Mouse (Mus musculus) intestine, embryonic 15.5 days (tissue): Measurements from ENCODE around the gene Agtr1b. TPM values are rescaled to one million over a fixed set of nuclear protein-coding genes. Genes with fewer than 3 reads are reported as not detected.

Experiments used
- ATAC-seq: fragments of 200-750 bp; cut with Nextera tagmentation; 2 replicates; pipeline ENCODE4 v1.8.0; 2017; ENCODE audit warnings: moderate TSS enrichment, moderate library complexity
- H3K27ac ChIP-seq: fragments of 300-500 bp; sonication (generic); 2 replicates; pipeline ENCODE4 v1.5.1; 2015; ENCODE audit warnings: mild to moderate bottlenecking, inconsistent platforms
- H3K27me3 ChIP-seq: fragments of 300-500 bp; sonication (generic); replicated peaks from 2 replicates; pipeline ENCODE4 v1.6.1; 2015; ENCODE audit warnings: inconsistent platforms
- H3K36me3 ChIP-seq: fragments of 300-500 bp; sonication (generic); 2 replicates; pipeline ENCODE4 v1.6.1; 2015; ENCODE audit warnings: inconsistent platforms
- H3K4me1 ChIP-seq: fragments of 300-500 bp; sonication (generic); replicated peaks from 2 replicates; pipeline ENCODE4 v1.6.1; 2015; ENCODE audit warnings: inconsistent platforms
- H3K4me2 ChIP-seq: fragments of 300-500 bp; sonication (generic); replicated peaks from 2 replicates; pipeline ENCODE4 v1.6.1; 2015; ENCODE audit warnings: mild to moderate bottlenecking, inconsistent platforms
- H3K4me3 ChIP-seq: fragments of 300-500 bp; sonication (generic); replicated peaks from 2 replicates; pipeline ENCODE4 v1.5.1; 2015; ENCODE audit warnings: inconsistent platforms
- H3K9ac ChIP-seq: fragments of 300-500 bp; sonication (generic); 2 replicates; pipeline ENCODE4 v1.6.1; 2015; ENCODE audit warnings: inconsistent platforms
- H3K9me3 ChIP-seq: fragments of 300-500 bp; sonication (generic); 2 replicates; pipeline ENCODE4 v1.6.1; 2016; ENCODE audit warnings: inconsistent platforms
- WGBS: fragments of 180-500 bp; shearing (Covaris S2); methylation state at CpG from one replicate; pipeline ENCODE4 v1.1.7; 2015; 5-methylcytosine and 5-hydroxymethylcytosine counted together
- polyA plus RNA-seq: library from polyadenylated mRNA; unstranded; fragments of >200 nt; fragmentation: Nextera tagmentation; extraction: Ambion mirVana; gene quantifications from 2 replicates; pipeline ENCODE4 v1.2.1, GENCODE M21; 2015

Agtr1b gene
- 0.49 and 0.79 TPM in 2 replicates for polyA plus RNA-seq

DNA sequence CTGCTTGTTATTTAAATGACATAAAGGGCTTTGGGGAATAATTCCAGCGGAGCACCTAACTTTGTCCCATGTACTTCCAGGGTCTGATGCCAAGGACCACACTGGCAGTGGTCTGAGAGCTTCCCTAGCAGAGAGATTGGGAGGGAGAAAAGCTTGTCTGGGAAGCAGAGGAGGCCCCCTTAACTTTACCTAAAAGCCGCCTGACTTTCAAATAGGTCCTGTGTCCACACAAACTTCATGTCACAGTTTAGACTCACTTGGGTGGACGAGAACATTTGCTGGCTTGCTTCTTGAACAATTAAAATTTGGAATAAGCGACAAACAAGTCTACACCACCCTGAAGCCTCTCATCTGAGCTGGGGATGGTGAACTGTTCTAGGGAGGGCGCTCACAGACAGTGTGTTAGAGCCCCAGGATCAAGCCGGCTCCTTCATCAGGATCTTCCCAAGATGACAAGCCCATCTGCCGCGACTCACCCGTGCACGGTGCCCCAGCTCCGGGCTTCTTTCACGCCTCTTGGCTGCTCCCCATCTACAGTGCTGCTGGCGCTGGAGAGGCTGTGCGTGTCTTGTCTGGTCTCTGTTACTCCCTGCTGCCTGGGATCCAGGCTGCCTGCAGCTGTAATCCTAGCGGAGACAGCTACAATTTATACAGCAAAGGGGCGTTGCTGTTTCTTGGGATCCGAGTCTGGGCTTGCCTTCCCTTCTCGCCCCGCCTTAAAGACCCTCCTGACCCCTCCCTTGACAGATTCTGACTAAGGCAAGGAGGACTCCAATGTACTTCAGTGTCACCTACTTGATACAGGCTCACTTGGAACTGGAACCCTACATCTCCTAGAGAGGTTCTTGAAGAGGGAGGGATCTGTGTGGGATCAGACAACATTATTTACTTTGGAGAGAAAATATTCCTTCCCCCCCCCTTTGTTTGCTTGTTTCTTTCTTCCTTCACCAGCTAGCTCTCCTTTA is at the start of gene Agtr1b:
Agtr1b (minus strand) TSS at position 620 of the 965 bp plus-strand sequence.
- peaks cover 5% of the 10 kb centered on the region; the same call in 1 of the 2 replicates for H3K4me1 ChIP-seq
- peak within 1 kb of the TSS; percentile 57 for H3K4me2 ChIP-seq
- H3K9ac ChIP-seq: peak within 1 kb of the TSS; percentile 26; the same call in 1 of the 2 replicates
- peak within 1 kb of the TSS; percentile 23; the same call in 1 of the 2 replicates for H3K4me3 ChIP-seq
- peak; percentile 80 for ATAC-seq
- no peaks in the 10 kb centered on the region for H3K27me3 ChIP-seq
- no peaks in the 10 kb centered on the region for H3K9me3 ChIP-seq
- WGBS: 9% methylated on average over 19 of the region's 19 CpGs
- no peaks in the 10 kb centered on the region for H3K36me3 ChIP-seq
- no peak within 1 kb of the TSS for H3K27ac ChIP-seq

- Histone ChIP-seq H3K27me3 (no peaks in the 10 kb centered on the region), H3K4me2 (no peak overlapping the region), H3K4me3 (no peak overlapping the region), H3K9me3 (no peaks in the 10 kb centered on the region), H3K9ac (no peak overlapping the region), H3K4me1 (no peaks in the 10 kb centered on the region), H3K36me3 (no peaks in the 10 kb centered on the region), H3K27ac (no peak overlapping the region)
- ATAC-seq: no peak
Observed at GRCm38 (mm10) chr3:20353598-20353997, 13.4 kb downstream of the Agtr1b start.

DNA sequence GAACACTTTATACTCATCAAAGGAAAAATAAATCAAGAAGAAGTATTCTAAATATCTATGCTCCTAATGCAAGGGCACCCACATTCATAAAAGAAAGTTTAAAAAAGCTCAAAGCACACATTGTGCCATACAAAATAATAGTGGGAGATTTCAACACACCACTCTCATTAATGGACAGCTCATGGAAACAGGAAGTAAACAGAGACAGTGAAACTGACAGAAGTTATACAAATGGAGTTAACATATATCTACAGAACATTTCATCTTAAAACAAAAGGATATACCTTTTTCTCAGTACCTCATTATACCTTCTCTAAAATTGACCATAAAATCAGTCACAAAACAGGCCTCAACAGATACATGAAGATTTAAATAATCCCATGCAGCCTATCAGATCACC is 18.8 kb downstream of the Agtr1b start:
- H3K36me3 ChIP-seq: no peaks in the 10 kb centered on the region

DNA sequence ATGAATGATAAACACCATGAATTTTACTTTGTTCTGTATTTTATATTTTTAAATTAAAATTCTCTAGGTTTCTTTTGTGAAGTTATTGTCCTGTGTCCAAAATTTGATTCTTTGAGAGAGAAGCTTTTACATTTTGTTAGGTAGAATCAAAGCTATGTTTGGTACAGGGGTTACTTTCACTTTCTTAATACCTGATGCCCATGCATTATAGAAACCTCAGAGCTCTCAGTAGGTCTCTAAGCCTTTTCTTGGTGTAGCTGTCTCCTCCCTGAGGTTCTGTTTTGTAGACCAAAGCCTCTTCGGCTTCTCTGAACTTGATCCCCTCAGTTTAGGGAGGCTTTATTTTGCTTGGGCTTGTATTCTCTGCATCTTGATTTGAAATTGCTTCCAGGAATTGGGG is 26.6 kb downstream of the Agtr1b start:
- no peak for ATAC-seq
- H3K4me2 ChIP-seq: no peak overlapping the region
- no peaks in the 10 kb centered on the region for H3K9me3 ChIP-seq
- no peaks in the 10 kb centered on the region for H3K36me3 ChIP-seq
- no peak overlapping the region for H3K9ac ChIP-seq
- H3K4me1 ChIP-seq: no peaks in the 10 kb centered on the region
- no peaks in the 10 kb centered on the region for H3K27me3 ChIP-seq
- H3K27ac ChIP-seq: no peak overlapping the region
- WGBS: 89% methylated on average over 1 of the region's 1 CpGs
- H3K4me3 ChIP-seq: no peak overlapping the region

More for the DNA sequence above, 18.8 kb downstream of the Agtr1b start:
- ATAC-seq: no peak
- Histone ChIP-seq H3K27ac (no peak overlapping the region), H3K9me3 (no peaks in the 10 kb centered on the region), H3K4me2 (no peak overlapping the region), H3K4me3 (no peak overlapping the region), H3K4me1 (no peaks in the 10 kb centered on the region), H3K9ac (no peak overlapping the region), H3K27me3 (no peaks in the 10 kb centered on the region)

DNA sequence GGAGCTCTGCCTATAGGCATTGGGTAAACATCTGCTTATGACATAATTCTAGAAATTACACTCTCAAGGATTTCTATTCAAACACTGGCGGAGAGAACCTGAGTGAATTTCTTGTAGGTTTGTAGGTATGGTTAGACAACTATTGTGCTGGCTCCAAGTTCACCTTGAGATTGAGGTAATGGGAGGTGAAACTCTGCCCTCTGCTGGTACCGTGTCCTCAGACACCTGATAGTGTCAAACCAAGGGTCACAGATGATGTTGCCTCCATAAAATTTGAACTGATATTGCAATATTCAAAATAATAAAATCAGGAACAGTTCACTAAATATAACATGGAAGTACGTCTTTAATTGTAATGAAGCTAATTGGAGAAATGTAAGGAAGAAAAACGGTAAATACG is 32.3 kb downstream of the Agtr1b start:
- 67% methylated on average over 5 of the region's 5 CpGs for WGBS
- H3K9ac ChIP-seq: no peak overlapping the region
- H3K4me1 ChIP-seq: no peaks in the 10 kb centered on the region
- no peak overlapping the region for H3K4me2 ChIP-seq
- no peaks in the 10 kb centered on the region for H3K36me3 ChIP-seq
- H3K27ac ChIP-seq: no peak overlapping the region
- H3K4me3 ChIP-seq: no peak overlapping the region
- no peaks in the 10 kb centered on the region for H3K27me3 ChIP-seq
- ATAC-seq: no peak
- no peaks in the 10 kb centered on the region for H3K9me3 ChIP-seq

DNA sequence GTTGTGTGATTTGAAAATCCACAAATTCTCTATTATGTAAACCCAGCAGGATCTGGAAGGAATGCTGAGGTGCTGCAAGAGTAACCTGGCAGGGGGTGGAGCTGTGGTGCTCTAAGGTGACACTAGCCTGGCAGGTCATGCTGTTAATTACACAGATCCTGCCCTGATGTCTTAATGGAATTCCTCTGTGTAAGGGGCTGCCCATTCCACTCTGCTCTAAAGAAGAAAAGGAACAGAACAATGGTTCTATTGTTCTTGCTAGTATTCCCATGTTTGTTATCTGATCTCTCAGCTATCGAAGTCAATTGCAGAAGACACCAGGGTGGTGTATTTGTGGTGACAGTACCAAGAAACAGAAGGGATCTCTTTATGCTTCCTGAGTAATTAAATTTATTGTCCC is 49.7 kb downstream of the Agtr1b start:
- no peak overlapping the region for H3K4me2 ChIP-seq
- 32% methylated on average over 1 of the region's 1 CpGs for WGBS
- H3K27me3 ChIP-seq: no peaks in the 10 kb centered on the region
- H3K4me3 ChIP-seq: no peak overlapping the region
- H3K9me3 ChIP-seq: no peaks in the 10 kb centered on the region
- no peak overlapping the region for H3K9ac ChIP-seq
- H3K36me3 ChIP-seq: no peaks in the 10 kb centered on the region
- H3K4me1 ChIP-seq: no peaks in the 10 kb centered on the region
- no peak for ATAC-seq
- no peak overlapping the region for H3K27ac ChIP-seq

GRCm38 (mm10) chr3:20309142-20309541 is 57.8 kb downstream of the Agtr1b start:
- 74% methylated on average over 4 of the region's 4 CpGs for WGBS
- no peaks in the 10 kb centered on the region for H3K36me3 ChIP-seq
- no peak overlapping the region for H3K4me2 ChIP-seq
- H3K27ac ChIP-seq: no peak overlapping the region
- ATAC-seq: no peak
- no peaks in the 10 kb centered on the region for H3K4me1 ChIP-seq
- no peaks in the 10 kb centered on the region for H3K9me3 ChIP-seq
- H3K27me3 ChIP-seq: no peaks in the 10 kb centered on the region
- no peak overlapping the region for H3K4me3 ChIP-seq
- no peak overlapping the region for H3K9ac ChIP-seq

DNA sequence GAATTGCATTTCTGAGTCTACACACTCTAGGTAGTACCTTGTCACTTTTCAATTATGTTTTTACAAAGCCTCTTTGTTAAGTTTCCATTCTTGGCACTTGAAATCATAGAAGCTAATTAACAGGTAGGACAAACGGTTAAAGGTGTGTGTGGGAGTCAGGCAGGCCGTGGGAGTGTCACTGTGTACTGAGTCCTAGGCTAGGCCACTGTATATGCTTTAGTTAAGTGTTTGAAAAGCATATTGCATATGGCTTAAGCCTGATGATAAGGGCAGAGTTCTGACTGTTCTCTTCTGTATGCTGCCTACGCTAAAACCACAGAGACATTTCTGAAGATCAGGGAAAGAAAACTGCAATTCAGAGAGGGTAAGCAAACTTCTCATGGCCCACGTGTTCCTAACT is 59.7 kb downstream of the Agtr1b start:
- Histone ChIP-seq H3K9me3 (no peaks in the 10 kb centered on the region), H3K9ac (no peak overlapping the region), H3K36me3 (no peaks in the 10 kb centered on the region), H3K4me2 (no peak overlapping the region), H3K4me1 (no peaks in the 10 kb centered on the region), H3K27ac (no peak overlapping the region), H3K27me3 (no peaks in the 10 kb centered on the region), H3K4me3 (no peak overlapping the region)
- no peak for ATAC-seq
- 65% methylated on average over 4 of the region's 4 CpGs for WGBS

DNA sequence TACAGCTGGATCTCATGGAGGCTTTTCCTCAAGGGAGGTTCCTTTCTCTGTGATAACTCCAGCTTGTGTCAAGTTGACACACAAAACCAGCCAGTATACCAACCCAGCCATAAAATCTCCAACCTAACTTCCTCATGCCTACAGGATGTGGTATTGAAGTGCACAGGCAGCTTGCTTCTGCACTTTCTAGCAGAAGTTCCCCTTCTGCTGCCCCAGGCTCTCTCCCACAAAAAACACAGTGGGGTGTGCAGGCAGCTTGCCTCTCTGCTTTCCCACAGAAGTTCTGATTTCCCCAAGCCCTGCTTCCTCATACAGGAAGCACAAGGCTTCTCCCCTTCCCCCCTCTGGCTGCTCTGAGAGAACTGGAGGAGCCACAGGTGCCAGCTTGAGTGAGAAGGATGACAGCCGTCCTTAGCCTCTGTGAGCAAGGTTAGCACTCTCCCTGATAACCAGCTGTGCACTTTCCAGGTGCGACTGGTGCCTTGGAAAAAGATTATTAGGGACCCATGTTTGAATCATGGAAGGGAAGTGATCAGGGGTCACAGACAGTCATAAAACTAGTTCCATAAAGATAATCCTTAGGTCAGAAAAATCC is 62.1 kb downstream of the Agtr1b start:
- H3K4me3 ChIP-seq: no peak overlapping the region
- no peaks in the 10 kb centered on the region for H3K9me3 ChIP-seq
- H3K9ac ChIP-seq: no peak overlapping the region
- ATAC-seq: peak; percentile 75
- no peaks in the 10 kb centered on the region for H3K4me1 ChIP-seq
- no peaks in the 10 kb centered on the region for H3K27me3 ChIP-seq
- 31% methylated on average over 2 of the region's 2 CpGs for WGBS
- no peak overlapping the region for H3K27ac ChIP-seq
- no peak overlapping the region for H3K4me2 ChIP-seq
- H3K36me3 ChIP-seq: no peaks in the 10 kb centered on the region

DNA sequence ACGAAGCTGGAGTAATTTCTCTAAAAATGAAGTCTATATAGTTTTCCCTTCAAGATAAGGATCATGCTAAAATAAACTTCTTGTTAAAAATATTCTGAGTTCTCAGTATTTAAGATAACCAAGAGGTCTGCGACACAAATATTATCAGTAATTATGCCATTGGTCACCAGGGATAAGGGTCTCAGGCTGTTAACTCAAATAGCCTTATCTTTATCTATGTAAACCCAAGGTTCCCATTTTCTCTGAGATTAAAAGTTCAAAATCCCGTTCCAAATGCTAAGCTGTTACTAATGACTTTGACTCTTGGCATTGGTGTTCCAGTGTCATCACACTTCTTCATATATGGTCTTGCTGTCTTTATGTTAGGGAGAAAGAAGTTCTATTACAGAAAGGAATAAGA is 71.4 kb downstream of the Agtr1b start:
- WGBS: 62% methylated on average over 3 of the region's 3 CpGs
- no peak overlapping the region for H3K4me2 ChIP-seq
- H3K9ac ChIP-seq: no peak overlapping the region
- no peaks in the 10 kb centered on the region for H3K9me3 ChIP-seq
- no peaks in the 10 kb centered on the region for H3K27me3 ChIP-seq
- ATAC-seq: no peak
- no peak overlapping the region for H3K4me3 ChIP-seq
- H3K27ac ChIP-seq: no peak overlapping the region
- no peaks in the 10 kb centered on the region for H3K4me1 ChIP-seq
- no peaks in the 10 kb centered on the region for H3K36me3 ChIP-seq

DNA sequence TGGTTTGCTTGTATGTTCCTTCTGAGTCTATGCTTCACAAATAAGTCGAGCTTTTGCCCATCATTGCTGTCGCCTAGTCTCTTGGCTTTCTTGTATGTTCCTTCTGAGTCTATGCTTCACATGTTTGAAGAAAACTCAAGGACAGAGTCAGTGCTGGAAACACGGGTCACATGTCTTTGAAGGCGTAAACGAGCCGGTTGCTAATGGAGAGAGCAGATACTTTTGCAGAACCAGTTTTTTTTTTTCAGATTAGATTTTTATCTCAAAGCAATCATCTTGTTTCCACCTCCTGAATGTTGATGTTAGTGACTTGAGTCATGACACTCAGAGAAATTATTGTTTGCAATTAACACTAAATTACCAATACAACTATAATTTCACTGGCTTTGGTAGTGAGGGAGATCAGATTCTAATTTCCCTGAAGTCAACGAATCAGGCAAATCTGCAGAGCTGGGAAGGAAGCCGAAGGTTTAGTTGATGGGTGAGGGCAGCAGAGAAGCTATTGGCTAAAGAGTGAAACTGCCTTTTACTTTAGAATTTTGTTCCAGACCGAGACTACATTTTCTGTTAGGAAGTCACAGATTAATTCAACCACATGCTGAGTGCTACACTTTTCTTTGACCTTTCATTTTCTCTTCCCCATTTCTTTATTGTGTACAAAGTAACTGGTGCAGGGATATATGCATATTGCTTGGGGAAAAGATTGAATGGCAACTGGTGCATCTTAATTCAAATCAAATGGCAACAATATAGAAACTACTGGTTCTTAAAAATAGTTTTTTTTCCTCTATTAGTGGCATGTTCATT is 72.2 kb downstream of the Agtr1b start:
- Histone ChIP-seq H3K4me2 (no peak overlapping the region), H3K36me3 (no peaks in the 10 kb centered on the region), H3K27me3 (no peaks in the 10 kb centered on the region), H3K4me1 (no peaks in the 10 kb centered on the region), H3K4me3 (no peak overlapping the region), H3K9ac (no peak overlapping the region), H3K27ac (no peak overlapping the region), H3K9me3 (no peaks in the 10 kb centered on the region)
- WGBS: 82% methylated on average over 9 of the region's 9 CpGs
- no peak for ATAC-seq

DNA sequence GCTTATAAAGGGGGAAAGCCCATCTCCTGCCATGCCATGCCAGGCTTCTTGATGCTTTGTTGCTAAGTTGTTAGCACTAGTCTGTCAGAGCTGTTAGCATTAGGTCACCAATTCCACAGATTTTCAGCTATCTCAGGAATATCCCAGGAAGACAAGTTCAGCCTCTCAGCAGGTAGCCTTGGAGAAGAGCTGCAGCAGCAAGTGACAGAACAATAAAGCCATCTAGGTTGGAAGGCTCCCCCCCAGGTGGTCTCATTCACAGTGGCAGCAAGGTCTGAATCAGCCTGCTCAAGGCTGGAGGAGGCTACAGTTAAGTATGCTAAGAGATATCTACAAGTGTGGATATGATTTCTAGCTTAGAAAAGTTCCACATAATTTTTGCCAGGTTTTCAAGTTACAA is 75.6 kb downstream of the Agtr1b start:
- H3K4me1 ChIP-seq: no peaks in the 10 kb centered on the region
- H3K4me2 ChIP-seq: no peak overlapping the region
- H3K27me3 ChIP-seq: no peaks in the 10 kb centered on the region
- no peak overlapping the region for H3K27ac ChIP-seq
- H3K36me3 ChIP-seq: no peaks in the 10 kb centered on the region
- H3K9ac ChIP-seq: no peak overlapping the region
- H3K9me3 ChIP-seq: no peaks in the 10 kb centered on the region
- H3K4me3 ChIP-seq: no peak overlapping the region
- ATAC-seq: no peak
